Mouse (Mus musculus) CD4-positive helper T cell, adult 2 months (primary cell): ENCODE data around the gene Ccdc141.

Experiments used
- DNase-seq: peaks from one replicate; pipeline ENCODE4 v3.0.0-alpha.2; 2012; ENCODE audit warnings: low read depth, missing footprints, low spot score

The Ccdc141 gene

GRCm38 (mm10) chr2:77170633-77171105, at the start of gene Ccdc141:
Gene Ccdc141, minus strand, starts transcription at chr2:77170636.
- DNase-seq, result peak; percentile 41

DNA sequence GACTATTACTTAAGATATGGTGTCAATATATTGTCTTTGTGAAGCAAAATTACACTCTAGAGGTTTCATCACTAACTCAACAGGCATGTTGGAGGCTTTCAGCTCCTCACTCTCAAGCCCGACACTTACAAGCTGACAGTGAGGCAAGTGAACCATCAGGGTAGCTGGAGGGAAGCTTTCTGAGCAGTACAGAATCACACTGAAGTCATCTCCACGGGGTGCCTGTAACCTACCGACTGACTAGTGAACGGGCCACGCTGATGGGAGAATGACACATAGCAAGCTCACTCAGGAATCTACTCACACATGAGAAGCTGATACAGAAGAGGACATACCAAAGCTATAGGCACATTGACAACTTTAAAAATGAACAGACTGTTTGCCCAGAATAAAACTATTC, 42.4 kb upstream of the Ccdc141 start:
- no peak for DNase-seq

DNA sequence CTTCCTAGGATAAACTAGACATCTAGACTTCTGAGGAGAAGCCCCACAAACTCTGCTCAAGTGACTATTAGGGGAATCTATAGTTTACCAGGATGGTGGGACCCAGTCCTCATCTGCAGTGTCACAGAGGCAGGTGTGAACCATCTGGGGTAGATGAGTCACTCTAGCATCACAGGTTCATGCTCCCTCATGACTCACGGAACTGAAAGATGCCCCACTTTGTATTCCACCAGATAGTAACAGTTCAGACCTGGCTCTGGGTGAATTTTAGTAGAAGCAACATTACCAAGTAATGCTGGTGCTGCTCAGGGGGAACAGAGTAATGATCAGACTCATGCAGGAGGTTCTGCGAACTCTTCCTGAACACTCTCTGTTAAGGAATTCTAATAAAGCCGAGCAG, 36.5 kb upstream of the Ccdc141 start:
- no peak for DNase-seq

DNA sequence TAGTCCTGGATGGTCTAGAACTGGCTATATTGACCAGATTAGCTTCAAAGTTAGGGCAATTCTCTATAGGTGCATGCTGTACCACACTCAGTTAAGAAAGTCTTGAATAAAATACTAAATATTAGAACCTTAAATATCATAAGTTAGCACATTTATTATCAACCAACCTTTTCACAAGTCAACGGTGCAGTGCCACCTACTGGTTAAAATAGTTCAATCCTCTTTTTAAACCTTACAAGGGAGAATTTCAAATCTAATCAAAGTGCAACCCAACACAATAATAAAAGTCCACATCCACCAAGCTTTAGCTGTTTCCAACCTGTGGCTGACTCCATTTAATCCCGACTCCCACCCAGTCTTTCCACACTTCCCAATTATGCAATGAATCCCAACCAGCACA, 33.5 kb upstream of the Ccdc141 start:
- peak; percentile 35 for DNase-seq

DNA sequence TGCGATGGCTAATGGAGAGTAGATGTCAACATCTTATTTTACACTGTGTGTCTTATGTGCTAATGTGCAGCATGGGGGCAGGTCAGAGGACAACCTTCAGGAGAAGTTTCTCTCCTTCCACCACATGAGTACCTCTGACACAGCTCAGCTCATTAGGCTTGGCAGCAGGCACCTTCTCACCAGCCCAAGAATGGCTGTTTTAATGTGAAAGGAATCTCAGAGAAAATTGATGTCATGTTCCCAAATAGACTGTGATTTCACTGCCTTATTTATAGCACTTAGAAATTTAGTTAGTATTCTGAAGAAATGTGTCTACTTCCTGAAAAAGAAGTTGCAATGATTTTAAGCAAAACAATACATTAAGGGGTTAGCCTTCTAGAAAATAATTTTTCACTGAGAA, 31.5 kb upstream of the Ccdc141 start:
- no peak for DNase-seq

DNA sequence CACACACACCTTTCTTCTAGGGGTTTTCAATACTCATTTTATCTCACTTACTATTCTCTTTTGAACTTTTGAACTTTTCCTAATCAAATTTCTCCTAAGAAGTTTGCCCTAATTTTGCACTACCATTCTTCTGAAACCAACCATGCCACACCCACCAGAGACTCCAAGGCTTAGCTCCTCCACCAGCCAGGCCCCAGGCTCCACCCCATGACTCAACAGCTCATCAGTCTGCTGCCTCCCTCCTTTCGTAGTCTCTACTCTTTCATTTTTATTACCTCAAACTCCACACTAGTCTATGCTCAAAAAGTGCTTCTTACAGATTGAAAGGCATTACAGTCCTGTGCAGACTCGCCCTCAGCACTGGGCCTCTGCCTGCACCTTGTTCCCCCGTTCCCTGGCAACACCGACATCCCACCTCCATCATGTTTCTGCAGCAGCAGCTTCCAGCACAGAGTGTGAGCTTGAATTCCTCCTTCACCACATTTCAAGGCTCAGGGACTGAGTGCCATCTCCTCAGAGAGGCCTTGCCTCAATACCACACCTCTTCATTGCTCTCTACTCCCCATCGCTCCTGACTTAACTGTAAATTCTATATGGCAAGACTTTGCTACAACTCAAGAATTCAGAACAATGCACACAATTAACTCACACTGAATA, 30.6 kb upstream of the Ccdc141 start:
- no peak for DNase-seq

DNA sequence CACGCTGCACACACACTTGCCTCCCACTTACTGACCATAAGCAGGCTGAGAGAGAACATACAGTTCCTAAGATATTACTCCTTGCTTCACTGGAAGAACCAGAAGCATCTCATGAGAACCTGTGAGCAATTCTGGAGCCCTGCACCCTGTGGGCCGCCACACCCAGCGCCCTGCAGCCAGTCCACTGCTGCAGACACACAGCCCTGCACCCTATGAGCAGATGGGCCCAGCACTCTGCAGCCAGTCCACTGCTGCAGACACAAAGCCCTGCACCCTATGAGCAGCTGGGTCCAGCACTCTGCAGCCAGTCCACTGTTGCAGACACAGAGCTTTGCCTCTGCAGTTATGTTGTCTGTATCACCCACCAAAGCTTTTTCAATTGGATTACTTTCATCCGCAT, 29.9 kb upstream of the Ccdc141 start:
- DNase-seq, result no peak

- no peak for DNase-seq
Observed at GRCm38 (mm10) chr2:77198246-77198645, 27.8 kb upstream of the Ccdc141 start.

DNA sequence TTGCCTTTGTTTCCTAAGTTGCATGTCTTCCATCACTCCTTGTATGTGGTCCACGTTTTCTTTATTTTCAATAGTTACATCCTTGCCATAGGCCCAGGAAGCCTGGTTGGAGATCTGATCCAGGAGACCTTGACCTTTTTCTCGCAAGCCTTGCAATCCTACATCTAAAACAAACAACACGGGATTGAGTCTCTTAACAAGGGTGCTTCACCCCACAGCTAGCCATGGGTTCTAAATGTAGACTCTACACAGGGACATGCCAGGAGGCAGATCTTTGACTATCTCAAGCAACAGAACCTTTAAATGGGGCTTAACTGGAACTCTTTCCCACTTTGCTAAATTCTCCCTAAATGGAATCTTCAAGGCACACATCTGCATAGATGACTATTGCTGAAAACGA, 26.4 kb upstream of the Ccdc141 start:
- DNase-seq, result no peak

DNA sequence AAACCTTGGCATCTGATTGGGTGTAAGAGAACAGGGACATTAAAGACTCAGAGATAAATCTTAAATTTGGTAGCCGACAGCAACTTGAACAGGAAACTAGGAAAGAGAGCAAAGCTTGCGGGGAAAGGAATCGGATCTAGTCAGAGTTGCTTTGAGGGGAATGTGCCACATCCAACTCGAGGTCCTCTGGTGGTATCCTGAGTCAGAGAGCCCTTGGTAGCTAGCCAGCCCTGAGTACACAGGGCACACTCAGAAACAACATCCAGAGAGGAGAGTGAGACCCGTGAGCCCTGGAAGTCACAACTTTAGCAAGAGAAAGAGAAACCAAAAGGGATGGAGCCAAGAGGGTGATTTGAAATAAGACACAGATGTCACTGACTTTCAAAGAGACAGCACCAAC, 24.6 kb upstream of the Ccdc141 start:
- DNase-seq, result no peak

DNA sequence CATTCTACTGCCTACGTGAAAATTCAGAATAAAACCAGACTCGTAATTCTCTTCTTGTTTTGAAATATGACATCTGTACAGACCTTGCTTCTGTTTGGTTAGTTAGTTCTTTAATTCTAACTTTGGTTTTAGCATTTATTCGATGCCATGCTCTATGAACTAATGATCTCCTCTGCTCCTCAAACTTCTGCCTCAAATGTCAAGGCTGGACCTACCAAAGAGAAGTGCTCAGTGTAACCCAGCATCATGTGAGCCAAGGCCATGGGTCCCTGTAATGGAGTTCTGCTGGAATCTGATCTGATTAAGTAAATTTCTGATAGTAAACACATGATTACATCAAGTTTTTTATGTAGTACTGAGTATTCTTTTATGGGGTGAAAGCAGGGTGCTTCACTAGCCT, 21.4 kb upstream of the Ccdc141 start:
- DNase-seq, result no peak

DNA sequence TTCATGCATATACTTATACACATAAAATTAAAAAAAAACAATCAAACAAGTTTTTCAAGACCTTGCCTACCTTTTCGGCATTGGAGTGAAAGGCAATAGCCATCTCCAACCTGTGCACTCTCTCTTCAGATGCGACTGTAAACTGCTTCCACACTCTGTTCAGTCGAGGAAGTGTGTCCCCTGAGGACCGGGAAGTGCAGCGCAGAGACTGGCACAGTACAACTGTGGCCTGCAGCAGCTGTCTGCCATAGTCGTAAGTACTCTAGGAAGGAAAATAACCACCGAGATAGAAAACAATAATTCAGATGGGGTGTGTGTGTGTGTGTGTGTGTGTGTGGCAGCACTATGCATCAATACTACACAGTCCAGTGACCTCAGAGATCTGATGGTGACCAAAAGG, 20.5 kb upstream of the Ccdc141 start:
- DNase-seq, result no peak

GRCm38 (mm10) chr2:77190301-77190700, 19.9 kb upstream of the Ccdc141 start:
- no peak for DNase-seq

GRCm38 (mm10) chr2:77189671-77190070, 19.2 kb upstream of the Ccdc141 start:
- DNase-seq, result no peak

DNA sequence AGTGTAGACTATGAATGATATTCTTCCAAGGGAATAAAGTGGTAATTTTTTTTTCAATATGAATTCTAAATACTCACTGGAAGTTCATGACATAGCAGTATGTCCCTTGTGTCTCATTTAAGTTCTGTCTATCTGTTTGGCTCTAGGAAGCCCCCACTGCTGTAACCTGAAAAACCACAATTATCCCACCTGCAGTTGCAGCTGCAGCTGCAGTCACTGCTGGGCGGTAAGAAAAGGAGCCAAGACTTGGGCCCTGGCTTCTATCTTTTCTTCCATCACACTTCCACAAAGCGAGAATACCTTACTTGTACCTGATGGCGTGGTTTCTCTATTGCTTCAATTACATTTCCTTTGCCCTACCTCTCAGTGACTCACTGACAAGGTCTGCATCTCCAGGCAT, 17.1 kb upstream of the Ccdc141 start:
- no peak for DNase-seq

- DNase-seq, result no peak
Observed at GRCm38 (mm10) chr2:77186912-77187311, 16.5 kb upstream of the Ccdc141 start.

- DNase-seq, result no peak
Observed at GRCm38 (mm10) chr2:77184049-77184571, 13.7 kb upstream of the Ccdc141 start.

- no peak for DNase-seq
Observed at GRCm38 (mm10) chr2:77183646-77184045, 13.2 kb upstream of the Ccdc141 start.

- DNase-seq, result no peak
Observed at GRCm38 (mm10) chr2:77182996-77183380, 12.6 kb upstream of the Ccdc141 start.

GRCm38 (mm10) chr2:77182271-77182995, 12.0 kb upstream of the Ccdc141 start:
- no peak for DNase-seq

GRCm38 (mm10) chr2:77177472-77177871, 7.0 kb upstream of the Ccdc141 start:
- DNase-seq, result no peak

DNA sequence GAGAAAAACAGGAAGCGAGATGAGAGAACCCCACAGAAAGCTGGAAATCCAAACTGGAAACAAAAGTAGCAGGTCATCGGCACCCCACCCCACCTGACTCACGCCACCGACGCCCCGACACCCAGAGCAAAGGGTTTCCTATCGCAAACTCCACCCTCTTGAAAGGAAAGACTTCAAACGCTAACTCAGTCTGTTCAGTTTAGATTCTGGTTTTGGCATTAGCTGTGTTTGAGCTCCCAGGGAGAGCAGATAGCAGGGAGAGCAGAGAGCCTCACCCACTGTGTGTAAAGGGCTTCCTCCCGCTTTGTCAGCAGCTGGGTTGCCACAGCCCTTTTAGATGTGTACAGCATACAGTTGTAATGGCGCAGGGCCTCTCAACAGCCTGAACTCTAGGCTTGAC, 6.0 kb upstream of the Ccdc141 start:
- no peak for DNase-seq

DNA sequence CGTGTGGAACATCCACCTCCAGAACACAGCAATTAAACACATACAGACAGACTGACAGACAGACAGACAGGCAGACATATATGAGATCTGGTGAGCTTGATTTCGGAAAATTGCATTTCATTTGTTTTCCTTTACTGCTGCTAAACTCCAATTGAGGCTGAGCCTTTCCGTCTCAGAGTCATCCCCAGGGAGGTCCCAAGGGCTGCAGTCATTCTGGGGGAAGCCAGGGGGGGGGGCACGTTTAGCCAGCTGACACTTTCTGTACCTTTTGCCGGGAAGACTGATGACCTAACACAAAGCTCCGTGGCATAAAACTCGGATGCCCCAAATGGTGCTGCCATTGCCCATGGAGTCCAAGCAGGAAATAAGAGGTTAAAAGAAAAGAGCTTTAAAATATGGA, 5.0 kb upstream of the Ccdc141 start:
- DNase-seq, result no peak
